Mouse (Mus musculus) limb, embryonic 11.5 days (tissue): Measurements from ENCODE around the gene Atxn1. TPM values are rescaled to one million over a fixed set of nuclear protein-coding genes. Genes with fewer than 3 reads are reported as not detected.

ENCODE experiments used
- ATAC-seq: fragments of 200-750 bp; cut with Nextera tagmentation; 2 replicates; pipeline ENCODE4 v1.8.0; 2017; ENCODE audit warnings: low read depth; ENCODE audit not compliant: insufficient number of reproducible peaks, low FRiP score, low TSS enrichment
- DNase-seq: peaks from one replicate; pipeline ENCODE4 v3.0.0-alpha.2; 2015; ENCODE audit warnings: low spot score
- H3K27ac ChIP-seq: fragments of 300-500 bp; sonication (generic); replicated peaks from 2 replicates; pipeline ENCODE4 v1.5.1; 2014; ENCODE audit warnings: low read depth, mild to moderate bottlenecking, low read length
- H3K27me3 ChIP-seq: fragments of 300-500 bp; sonication (generic); 2 replicates; pipeline ENCODE4 v1.6.1; 2014; ENCODE audit warnings: mild to moderate bottlenecking, low read length, mixed read lengths; ENCODE audit not compliant: control insufficient read depth, insufficient read depth
- H3K36me3 ChIP-seq: fragments of 300-500 bp; sonication (generic); 2 replicates; pipeline ENCODE4 v1.6.1; 2014; ENCODE audit warnings: mild to moderate bottlenecking, low read length, moderate library complexity, mixed read lengths; ENCODE audit not compliant: control insufficient read depth, insufficient read depth
- H3K4me1 ChIP-seq: fragments of 300-500 bp; sonication (generic); 2 replicates; pipeline ENCODE4 v1.6.1; 2014; ENCODE audit warnings: low read length, mixed read lengths; ENCODE audit not compliant: control insufficient read depth, insufficient read depth
- H3K4me2 ChIP-seq: fragments of 300-500 bp; sonication (generic); 2 replicates; pipeline ENCODE4 v1.6.1; 2014; ENCODE audit warnings: low read depth, mild to moderate bottlenecking, moderate library complexity; ENCODE audit not compliant: severe bottlenecking
- H3K4me3 ChIP-seq: fragments of 300-500 bp; sonication (generic); 2 replicates; pipeline ENCODE4 v1.5.1; 2014; ENCODE audit warnings: low read depth, low read length
- H3K9ac ChIP-seq: fragments of 300-500 bp; sonication (generic); 2 replicates; pipeline ENCODE4 v1.6.1; 2014; ENCODE audit warnings: mild to moderate bottlenecking, low read length
- H3K9me3 ChIP-seq: fragments of 300-500 bp; sonication (generic); 2 replicates; pipeline ENCODE4 v1.6.1; 2016; ENCODE audit warnings: low read length; ENCODE audit not compliant: control insufficient read depth
- WGBS: fragments of 180-500 bp; shearing (Covaris S2); extraction: QIAGEN DNeasy Blood & Tissue Kit; methylation state at CpG from one replicate; pipeline ENCODE4 v1.1.7; 2014; 5-methylcytosine and 5-hydroxymethylcytosine counted together
- polyA plus RNA-seq: library from polyadenylated mRNA; unstranded; fragments of >200 nt; fragmentation: Nextera tagmentation; extraction: Ambion mirVana; gene quantifications from 2 replicates; pipeline ENCODE4 v1.2.1, GENCODE M21; 2014

The Atxn1 gene
- polyA plus RNA-seq, 1 experiment from 2014 or later, result 1.5 TPM

DNA sequence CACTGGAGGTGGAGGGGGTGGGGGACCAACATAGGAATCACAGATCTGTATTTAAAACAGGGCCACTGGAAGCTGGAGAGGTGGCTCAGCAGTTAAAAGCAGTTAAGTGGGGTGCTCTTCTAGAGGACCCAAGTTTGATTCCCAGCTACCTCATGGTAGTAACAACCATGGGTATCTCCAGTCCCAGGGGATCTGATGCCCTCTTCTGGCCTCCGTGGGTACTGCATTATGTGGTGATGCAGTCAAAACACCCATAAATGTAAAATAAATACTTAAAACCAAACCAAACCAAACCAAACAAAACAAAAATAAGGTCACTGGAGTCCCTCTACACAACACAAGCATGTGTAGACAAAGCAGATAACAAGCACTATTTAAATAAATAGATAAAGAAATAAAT lies 32.9 kb downstream of the Atxn1 start:
- Histone ChIP-seq H3K27ac (no peak overlapping the region), H3K4me1 (no peaks in the 10 kb centered on the region), H3K36me3 (no peaks in the 10 kb centered on the region), H3K4me2 (no peak overlapping the region), H3K9me3 (no peaks in the 10 kb centered on the region), H3K9ac (no peak overlapping the region), H3K4me3 (no peak overlapping the region), H3K27me3 (no peaks in the 10 kb centered on the region)
- no peak for ATAC-seq
- no peak for DNase-seq
- WGBS, result 63% methylated on average over 1 of the region's 1 CpGs

DNA sequence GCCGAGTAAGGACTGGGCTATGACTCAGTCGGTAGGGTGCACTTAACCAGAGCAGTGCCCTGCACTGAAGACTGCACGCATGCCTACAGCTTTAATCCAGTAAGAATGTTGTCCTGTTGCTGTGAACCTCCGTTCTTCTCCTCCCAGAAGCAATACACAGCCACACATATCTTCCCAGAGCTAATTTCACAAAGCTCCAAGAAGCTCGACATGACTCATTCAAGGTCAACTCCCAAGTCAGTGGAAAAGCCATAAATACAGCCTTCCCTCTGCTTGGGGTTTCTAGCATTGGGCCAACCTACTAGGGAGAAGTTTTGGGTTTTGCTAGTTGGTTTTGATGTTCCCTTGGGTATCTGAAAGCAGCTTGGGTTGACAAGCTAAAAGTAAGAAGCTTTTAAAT lies 33.6 kb downstream of the Atxn1 start:
- DNase-seq (no peak), ATAC-seq (no peak)
- no peak overlapping the region for H3K4me2 ChIP-seq
- no peaks in the 10 kb centered on the region for H3K9me3 ChIP-seq
- WGBS, result 93% methylated on average over 5 of the region's 5 CpGs
- no peak overlapping the region for H3K9ac ChIP-seq
- H3K4me3 ChIP-seq, result no peak overlapping the region
- H3K27ac ChIP-seq, result no peak overlapping the region
- no peaks in the 10 kb centered on the region for H3K27me3 ChIP-seq
- H3K36me3 ChIP-seq, result no peaks in the 10 kb centered on the region
- no peaks in the 10 kb centered on the region for H3K4me1 ChIP-seq

DNA sequence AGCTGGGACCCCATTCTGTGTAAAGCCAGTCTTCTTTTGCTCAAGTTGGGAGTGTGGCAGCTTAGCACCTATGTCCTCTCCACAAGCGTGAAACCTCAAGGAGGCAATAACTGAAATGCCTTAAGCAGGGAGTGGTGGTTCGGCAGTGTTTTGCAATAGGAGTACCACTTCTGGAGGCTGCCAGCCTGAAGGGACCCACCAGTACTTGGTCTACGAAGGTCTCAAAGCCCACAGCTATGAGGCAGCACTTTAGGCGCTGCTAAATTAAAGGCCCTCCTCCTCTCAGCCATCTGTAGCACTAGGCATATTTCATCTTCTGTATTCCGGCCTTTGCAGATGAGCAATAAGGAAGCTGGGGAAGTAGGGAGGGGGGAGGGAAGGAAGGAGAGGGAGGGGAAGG lies 35.1 kb downstream of the Atxn1 start:
- 73% methylated on average over 5 of the region's 5 CpGs for WGBS
- Histone ChIP-seq H3K4me2 (no peak overlapping the region), H3K4me1 (no peaks in the 10 kb centered on the region), H3K9me3 (no peaks in the 10 kb centered on the region), H3K27ac (no peak overlapping the region), H3K27me3 (no peaks in the 10 kb centered on the region), H3K36me3 (no peaks in the 10 kb centered on the region), H3K4me3 (no peak overlapping the region), H3K9ac (no peak overlapping the region)
- DNase-seq (no peak), ATAC-seq (no peak)

DNA sequence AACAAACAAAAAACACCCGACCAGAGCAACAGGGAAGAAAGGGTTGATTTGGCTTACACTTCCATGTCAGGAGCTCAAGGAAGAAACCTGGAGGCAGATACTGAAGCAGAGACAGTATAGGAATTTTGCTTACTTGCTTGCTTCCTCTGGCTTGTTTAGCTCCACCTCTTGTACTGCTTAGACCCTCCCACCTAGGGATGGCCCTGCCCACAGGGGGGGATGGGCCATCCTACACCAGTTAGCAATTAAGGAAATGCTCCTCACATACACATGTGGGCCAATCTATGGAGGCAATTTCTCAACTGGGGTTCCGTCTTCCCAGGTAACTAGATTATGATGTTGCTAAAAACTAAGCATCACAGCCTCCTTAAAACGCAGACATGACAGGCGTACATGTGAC lies 39.5 kb downstream of the Atxn1 start:
- H3K4me3 ChIP-seq, result no peak overlapping the region
- ATAC-seq, result no peak
- no peaks in the 10 kb centered on the region for H3K36me3 ChIP-seq
- no peaks in the 10 kb centered on the region for H3K4me1 ChIP-seq
- no peak for DNase-seq
- H3K27ac ChIP-seq, result no peak overlapping the region
- WGBS, result 81% methylated on average over 4 of the region's 4 CpGs
- no peaks in the 10 kb centered on the region for H3K9me3 ChIP-seq
- no peak overlapping the region for H3K4me2 ChIP-seq
- no peak overlapping the region for H3K9ac ChIP-seq
- no peaks in the 10 kb centered on the region for H3K27me3 ChIP-seq

DNA sequence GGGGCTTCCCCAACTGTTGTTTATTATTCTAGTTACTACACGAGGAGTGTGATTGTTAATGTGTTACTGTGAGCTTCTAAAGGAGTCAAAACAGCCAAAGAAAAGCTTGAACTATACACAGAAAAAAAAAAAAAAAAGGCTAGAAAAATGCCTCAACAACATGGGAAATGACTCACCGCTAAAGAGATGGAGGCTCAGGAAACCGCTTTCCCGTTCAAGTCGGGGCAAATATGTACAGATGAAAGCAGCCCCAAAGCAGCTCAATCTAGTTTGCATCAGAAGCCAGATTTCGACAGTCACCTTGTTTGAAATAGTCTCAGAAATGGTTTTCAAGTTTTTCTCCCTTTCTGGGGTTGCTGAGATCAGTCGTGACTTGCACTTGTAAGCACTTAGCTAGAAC lies 40.3 kb downstream of the Atxn1 start:
- 81% methylated on average over 7 of the region's 7 CpGs for WGBS

DNA sequence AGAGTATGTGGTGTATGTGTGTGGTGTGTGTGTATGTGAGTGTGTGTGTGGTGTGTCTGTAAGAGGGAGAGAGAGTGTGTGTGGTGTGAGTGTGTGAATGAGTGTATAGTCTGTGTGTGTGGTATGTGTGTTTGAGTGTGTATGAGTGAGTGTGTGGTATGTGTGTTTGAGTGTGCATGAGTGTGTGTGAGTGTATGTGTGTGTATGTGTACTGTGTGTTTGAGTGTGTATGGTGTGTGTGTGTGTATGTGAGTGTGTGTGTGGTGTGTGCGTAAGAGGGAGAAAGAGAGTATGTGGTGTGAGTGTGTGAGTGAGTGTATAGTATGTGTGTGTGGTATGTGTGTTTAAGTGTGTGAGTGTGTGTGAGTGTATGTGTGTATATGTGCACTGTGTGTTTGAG lies 41.7 kb downstream of the Atxn1 start:
- 92% methylated on average over 1 of the region's 1 CpGs for WGBS
- Histone ChIP-seq H3K4me3 (no peak overlapping the region), H3K9ac (no peak overlapping the region), H3K4me2 (no peak overlapping the region), H3K27me3 (no peaks in the 10 kb centered on the region), H3K4me1 (no peaks in the 10 kb centered on the region), H3K27ac (no peak overlapping the region), H3K36me3 (no peaks in the 10 kb centered on the region), H3K9me3 (no peaks in the 10 kb centered on the region)
- no peak for ATAC-seq
- no peak for DNase-seq

More for the DNA sequence above, 40.3 kb downstream of the Atxn1 start:
- Histone ChIP-seq H3K27ac (no peak overlapping the region), H3K9ac (no peak overlapping the region), H3K4me3 (no peak overlapping the region), H3K27me3 (no peaks in the 10 kb centered on the region), H3K9me3 (no peaks in the 10 kb centered on the region), H3K4me1 (no peaks in the 10 kb centered on the region), H3K4me2 (no peak overlapping the region), H3K36me3 (no peaks in the 10 kb centered on the region)
- DNase-seq, result no peak
- no peak for ATAC-seq

DNA sequence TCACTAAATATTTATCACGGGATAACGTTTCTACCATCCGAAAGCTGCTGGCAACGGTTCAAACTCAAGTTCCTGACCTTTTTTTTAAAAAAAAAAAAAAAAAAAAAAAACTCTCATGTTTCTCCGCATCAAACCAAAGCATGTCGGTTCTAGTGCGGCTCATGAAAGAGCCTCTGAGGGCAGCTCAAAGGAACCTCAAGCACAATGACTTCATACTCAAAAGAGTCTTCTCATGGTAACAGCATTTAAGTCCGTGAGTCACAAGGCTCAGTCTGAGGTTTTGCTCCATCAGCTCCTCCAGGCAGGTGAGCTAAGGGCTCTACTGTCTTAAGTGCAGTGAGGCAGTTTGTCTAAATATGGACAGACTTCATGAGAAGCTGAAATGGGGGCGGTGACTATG lies 42.3 kb downstream of the Atxn1 start:
- Histone ChIP-seq H3K4me1 (no peaks in the 10 kb centered on the region), H3K27me3 (no peaks in the 10 kb centered on the region), H3K4me3 (no peak overlapping the region), H3K9ac (no peak overlapping the region), H3K9me3 (no peaks in the 10 kb centered on the region), H3K36me3 (no peaks in the 10 kb centered on the region), H3K27ac (no peak overlapping the region), H3K4me2 (no peak overlapping the region)
- 84% methylated on average over 9 of the region's 9 CpGs for WGBS
- DNase-seq, result no peak
- ATAC-seq, result no peak

DNA sequence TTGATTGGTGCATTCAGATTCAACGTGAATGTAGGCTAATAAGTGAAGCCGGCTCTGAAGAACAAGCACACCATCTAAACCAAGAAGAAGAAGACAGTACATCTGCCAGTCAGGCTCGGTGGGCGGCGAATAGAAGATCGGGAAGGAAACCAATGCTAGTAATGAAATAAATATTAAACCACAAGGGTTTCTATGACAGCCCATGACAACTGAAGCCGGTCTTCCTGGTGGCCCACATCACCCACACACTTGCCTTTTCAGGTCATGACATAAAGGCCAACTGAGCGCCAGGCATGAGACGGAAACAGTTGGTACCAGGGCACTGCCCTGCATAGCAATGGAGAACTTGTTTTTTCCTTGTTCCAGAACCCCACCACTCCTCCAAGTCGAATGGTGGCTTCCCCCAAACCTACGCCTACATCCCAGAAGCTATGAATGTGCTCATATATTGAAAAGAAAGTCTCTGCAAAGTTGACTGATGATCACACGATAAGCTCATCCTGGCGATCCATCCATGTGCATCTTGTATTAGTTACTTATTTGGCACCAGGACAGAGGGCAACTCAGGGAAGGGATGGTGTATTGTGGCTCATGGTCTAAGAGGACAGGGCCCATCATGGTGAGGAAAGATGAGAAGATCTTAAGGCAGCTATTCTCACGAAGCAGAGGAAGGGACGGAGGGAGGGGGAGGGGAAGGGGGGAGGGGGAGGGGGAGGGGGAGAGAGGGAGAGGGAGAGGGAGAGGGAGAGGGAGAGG lies 45.7 kb downstream of the Atxn1 start:
- no peak for DNase-seq
- WGBS, result 91% methylated on average over 13 of the region's 15 CpGs

DNA sequence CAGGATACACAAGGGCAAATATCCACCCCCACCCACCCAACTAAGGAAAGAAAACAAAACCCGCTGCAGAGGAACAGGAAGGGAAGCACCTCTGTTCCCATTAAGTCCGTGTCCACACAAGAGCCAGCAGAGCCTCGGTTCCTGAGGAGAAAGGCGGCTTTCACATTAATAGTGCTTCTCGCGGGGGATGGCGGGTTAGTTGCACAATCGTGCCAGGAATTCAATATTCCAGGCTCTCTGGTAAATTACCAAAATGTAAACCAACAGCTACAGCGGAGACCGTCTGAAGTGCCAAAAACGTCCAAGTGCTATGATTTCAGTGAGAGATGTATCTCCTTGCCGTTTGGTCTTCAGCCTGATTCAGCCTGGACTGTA lies 46.8 kb downstream of the Atxn1 start:
- Histone ChIP-seq H3K27ac (no peak overlapping the region), H3K4me3 (no peak overlapping the region)

More for the DNA sequence above, 45.7 kb downstream of the Atxn1 start:
- Histone ChIP-seq H3K36me3 (no peaks in the 10 kb centered on the region), H3K9ac (no peak overlapping the region), H3K4me1 (no peaks in the 10 kb centered on the region), H3K9me3 (no peaks in the 10 kb centered on the region), H3K27ac (no peak overlapping the region), H3K4me3 (no peak overlapping the region), H3K27me3 (no peaks in the 10 kb centered on the region), H3K4me2 (no peak overlapping the region)
- no peak for ATAC-seq

More for the DNA sequence above, 46.8 kb downstream of the Atxn1 start:
- no peaks in the 10 kb centered on the region for H3K4me1 ChIP-seq
- ATAC-seq (no peak), DNase-seq (no peak)
- no peak overlapping the region for H3K4me2 ChIP-seq
- WGBS, result 86% methylated on average over 12 of the region's 12 CpGs
- H3K9me3 ChIP-seq, result no peaks in the 10 kb centered on the region
- no peaks in the 10 kb centered on the region for H3K27me3 ChIP-seq
- H3K36me3 ChIP-seq, result no peaks in the 10 kb centered on the region
- no peak overlapping the region for H3K9ac ChIP-seq
